Mouse (Mus musculus) hematopoietic stem cell, adult 5-6 weeks (primary cell): Measurements from ENCODE around the gene Avpr2. TPM values are rescaled to one million over a fixed set of nuclear protein-coding genes. Genes with fewer than 3 reads are reported as not detected.

Experiments
- ATAC-seq, 2 experiments: fragments of 125-278 bp in 1 of 2; replicated peaks in 1 of 2; 2 replicates each; pipeline ENCODE4 v1.8.0; 2016 to 2017; ENCODE audit warnings: inconsistent platforms in 2 of 2, mild to moderate bottlenecking in 2 of 2, moderate number of reproducible peaks in 2 of 2, low read depth in 1 of 2, moderate TSS enrichment in 1 of 2; ENCODE audit not compliant: low FRiP score in 2 of 2, poor library complexity in 2 of 2, severe bottlenecking in 2 of 2, insufficient read depth in 1 of 2, low TSS enrichment in 1 of 2
- total RNA-seq: library from RNA; stranded (forward); fragments of 172-1452, 232-1000 nt; gene quantifications from 2 replicates; pipeline ENCODE4 v1.2.3, GENCODE M21; 2017

Avpr2 gene
- total RNA-seq, result 0.13 and 0.15 TPM in 2 replicates

GRCm38 (mm10) chrX:73891551-73892152, at the start of gene Avpr2:
Avpr2 (plus strand) TSS chrX:73892102.
- no peak for ATAC-seq

DNA sequence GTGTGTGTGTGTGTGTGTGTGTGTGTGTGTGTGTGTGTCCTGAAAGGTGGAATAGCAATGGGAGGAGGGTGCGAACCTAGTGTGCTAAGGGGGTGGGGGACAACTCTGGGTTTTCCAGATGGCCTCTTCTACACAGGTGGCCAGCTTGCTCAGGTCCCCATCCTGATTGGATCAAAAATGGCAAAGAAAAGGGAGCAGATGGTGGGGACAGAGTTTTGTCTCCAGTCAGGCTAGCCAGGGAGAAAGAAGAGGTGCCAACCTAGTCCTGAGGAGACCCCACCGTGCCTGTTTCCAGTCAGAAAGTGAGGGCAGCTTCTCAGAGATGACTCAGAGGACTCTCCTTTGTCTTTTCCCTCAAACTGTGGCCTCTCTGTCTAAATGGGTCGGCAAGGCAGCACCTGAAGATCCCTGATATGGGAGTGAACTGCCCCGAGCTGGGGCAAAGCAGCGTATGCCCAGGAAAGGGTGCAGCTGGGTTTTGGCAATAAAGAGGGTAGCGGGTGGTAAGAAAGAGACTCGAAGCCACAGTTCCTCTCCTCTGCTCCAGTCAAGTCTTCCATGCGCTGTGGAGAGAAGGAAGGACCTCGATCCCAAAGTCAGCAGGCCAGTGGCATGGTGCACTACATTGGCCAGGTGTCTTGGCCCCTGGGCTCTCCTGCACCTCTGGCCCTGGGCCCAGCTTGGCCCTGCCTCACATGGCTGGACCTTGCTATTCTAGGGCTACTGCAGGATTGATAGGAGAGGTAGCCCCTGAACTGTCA, 37.4 kb upstream of the Avpr2 start:
- no peak for ATAC-seq

DNA sequence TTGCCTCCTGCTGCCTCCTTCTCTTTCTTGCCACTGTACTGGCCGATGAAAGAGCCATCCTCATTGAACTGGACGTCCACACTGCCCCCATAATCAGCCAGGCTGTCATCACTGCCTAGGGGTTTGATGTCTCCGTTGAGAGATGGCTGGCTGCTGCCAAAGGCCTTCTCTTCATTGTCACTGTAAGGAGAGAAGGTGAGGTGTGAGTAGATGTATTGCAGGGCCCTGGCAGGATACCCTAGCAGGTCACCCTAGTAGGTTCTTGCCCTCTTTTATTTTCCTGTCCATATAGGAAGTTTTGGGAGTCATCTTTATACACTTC, 36.9 kb upstream of the Avpr2 start:
- no peak for ATAC-seq

DNA sequence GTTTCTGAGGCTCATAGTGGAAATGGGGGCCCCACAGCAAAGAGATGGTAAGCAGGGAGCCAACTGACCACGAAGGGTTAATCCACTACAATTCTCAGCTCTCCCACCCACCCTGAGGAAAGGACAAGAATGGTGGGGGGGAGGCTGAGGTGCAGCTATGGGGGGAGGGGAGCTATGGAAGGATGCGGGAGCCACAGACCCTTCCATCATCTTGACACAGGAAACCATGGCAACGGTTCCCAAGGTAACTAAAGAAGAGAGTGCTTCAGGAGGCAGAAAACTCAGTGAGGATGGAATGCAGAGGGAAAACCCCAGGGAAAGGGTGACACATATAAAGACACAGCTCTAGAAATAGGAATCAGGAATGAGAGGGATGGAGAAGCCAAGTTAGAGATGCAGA, 27.2 kb upstream of the Avpr2 start:
- no peak for ATAC-seq

GRCm38 (mm10) chrX:73867256-73867655, 24.6 kb upstream of the Avpr2 start:
- no peak for ATAC-seq

DNA sequence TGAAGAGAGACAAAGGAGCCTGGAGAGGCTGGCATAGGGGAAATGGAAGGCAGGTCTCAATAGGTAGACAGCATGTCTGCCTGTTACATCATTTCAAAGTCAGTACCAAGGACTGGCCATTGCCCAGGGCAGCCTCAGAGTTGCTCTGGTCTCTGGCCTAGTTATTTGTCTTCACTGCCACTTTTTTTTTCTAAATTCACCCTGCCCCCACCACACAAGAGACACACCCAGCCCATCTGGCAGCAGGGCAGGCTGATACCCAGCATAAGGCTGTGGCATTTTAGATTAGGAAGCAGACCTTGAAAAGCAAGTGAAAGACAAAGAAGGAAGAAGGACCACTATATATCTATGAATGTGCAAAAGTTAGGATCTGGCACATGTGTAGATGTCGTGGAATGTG, 24.1 kb upstream of the Avpr2 start:
- ATAC-seq, result no peak

GRCm38 (mm10) chrX:73869334-73869733, 22.6 kb upstream of the Avpr2 start:
- ATAC-seq, result peak in 1 of 2 experiments; percentile 60; a peak in 1 of 4 replicates

DNA sequence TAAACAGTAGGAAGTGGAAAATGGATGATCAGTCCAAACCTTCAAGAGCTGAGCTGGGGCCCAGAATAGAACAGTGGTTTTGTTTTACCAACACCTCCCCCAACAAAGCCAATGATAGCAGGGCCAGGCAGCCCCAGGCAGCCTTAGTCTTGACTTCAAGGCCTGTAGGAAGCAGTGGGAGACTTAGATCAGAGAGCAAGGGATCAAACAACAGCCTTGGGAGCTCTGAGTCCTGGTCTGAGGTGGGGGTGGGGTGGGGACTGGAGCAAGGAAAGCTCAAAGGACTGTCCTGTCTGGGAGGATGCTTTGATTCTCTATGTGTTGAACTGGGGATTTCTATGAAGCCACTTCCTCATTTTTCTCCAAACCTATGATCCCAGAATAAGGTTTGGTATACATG, 20.4 kb upstream of the Avpr2 start:
- no peak for ATAC-seq

- no peak for ATAC-seq
Observed at GRCm38 (mm10) chrX:73871956-73872355, 19.9 kb upstream of the Avpr2 start.

GRCm38 (mm10) chrX:73875881-73876280, 16.0 kb upstream of the Avpr2 start:
- ATAC-seq, result no peak

DNA sequence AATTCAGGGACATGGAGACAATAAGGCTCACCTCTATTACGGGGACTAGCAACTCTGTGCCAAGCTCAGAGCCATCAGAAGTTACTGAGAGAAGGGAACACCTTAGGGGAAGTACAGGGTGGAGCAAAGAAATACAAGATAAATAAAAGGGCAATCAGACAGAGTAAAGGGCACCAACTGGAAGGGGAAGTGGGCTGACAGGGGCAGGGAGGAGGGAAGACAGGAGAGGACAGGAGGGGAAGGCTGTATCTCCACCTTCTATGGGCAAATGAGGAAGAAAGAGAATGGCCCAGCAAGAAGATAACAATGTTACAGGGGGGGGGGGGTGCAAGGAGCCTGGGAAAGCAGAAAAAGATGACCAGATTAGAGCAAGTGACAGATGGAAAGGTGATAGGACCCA, 14.9 kb upstream of the Avpr2 start:
- ATAC-seq, result peak in 1 of 2 experiments; percentile 45; a peak in 1 of 4 replicates

DNA sequence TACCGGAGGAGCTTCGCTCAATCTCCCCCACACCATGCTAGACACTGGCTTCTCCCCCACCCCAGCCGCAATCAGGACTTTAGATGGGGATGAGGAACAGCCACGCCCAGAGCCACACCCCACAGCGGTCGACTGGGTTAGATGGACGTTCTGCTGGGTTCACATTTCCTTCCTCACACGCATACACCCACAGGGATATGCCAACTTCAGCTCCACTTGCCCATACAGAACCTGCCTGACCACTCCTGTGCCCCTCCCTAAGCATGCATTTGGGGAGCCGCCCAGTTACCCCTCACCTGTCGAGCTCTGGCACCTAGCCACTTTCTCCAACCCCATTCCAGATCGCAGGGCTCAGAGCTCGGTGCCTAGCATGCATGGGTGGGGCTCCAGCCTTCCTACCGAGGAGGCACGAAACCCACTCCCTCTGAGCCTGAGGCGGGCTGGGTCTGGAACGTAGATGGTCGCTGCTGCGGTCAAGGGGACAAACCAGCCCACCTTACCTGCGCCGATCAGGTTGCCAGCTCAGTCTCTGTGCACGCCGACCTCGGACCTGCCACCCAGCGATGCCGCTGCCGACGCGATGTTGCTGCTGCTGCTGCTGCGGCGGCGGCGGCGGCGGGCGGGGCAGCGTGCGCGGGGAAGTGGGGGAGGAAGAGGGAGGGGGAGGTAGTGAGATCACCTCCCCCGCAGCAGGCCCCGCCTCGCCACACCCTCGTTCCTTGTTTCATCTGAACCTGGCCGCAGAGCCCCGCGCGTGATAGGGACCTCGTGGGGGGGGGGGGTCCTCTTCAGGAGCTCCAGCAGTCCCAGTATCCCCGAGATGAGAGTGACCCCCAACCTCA, 11.5 kb upstream of the Avpr2 start:
- ATAC-seq, result peak in 1 of 2 experiments; percentile 42; a peak in 1 of 4 replicates

GRCm38 (mm10) chrX:73881036-73881427, 10.9 kb upstream of the Avpr2 start:
- 0 out of 4 replicates have a peak, but pooled peaks of 1 of the 2 experiments have one; percentile 10 for ATAC-seq

- ATAC-seq, result no peak
Observed at GRCm38 (mm10) chrX:73881463-73881862, 10.4 kb upstream of the Avpr2 start.

DNA sequence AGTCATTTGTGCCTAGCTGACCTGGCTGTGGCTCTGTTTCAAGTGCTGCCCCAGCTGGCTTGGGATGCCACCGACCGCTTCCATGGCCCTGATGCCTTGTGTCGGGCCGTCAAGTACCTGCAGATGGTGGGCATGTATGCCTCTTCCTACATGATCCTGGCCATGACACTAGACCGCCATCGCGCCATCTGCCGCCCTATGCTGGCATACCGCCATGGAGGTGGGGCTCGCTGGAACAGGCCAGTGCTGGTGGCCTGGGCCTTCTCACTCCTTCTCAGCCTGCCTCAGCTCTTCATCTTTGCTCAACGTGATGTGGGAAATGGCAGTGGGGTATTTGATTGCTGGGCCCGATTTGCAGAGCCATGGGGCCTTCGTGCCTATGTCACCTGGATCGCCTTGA, 931 bp downstream of the Avpr2 start:
- ATAC-seq, result no peak

- no peak for ATAC-seq
Observed at GRCm38 (mm10) chrX:73895719-73896118, 3.8 kb downstream of the Avpr2 start, which contains the start of gene L1cam. L1cam (minus strand) TSS chrX:73896105.

DNA sequence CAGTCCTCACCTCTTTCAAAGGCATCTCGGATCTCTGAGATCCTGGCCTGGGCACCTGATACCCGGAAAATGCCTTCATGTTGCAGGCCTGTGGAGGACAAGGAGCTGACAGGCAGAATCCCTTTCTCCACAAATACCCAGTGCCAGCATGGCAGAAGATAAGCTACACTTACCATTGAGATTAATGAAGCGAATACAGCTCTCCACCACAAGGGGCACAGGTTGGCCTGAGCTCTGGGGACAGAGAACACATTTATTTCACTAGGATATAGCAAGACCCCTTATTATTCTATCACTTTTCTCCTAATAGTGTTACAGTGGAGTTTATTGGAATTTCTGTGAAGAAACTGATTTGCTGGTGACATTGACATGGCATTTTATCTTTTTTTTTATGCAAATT, 6.1 kb downstream of the Avpr2 start:
- no peak for ATAC-seq

GRCm38 (mm10) chrX:73910049-73910448, 18.1 kb downstream of the Avpr2 start:
- no peak for ATAC-seq
